Mouse (Mus musculus) MEL (cell line): ENCODE data around the gene Themis2. TPM values are rescaled to one million over a fixed set of nuclear protein-coding genes. Genes with fewer than 3 reads are reported as not detected.

Source experiments
- DNase-seq: peaks from one replicate; pipeline ENCODE4 v3.0.0; 2011; ENCODE audit warnings: low read depth, low spot score
- H3K27ac ChIP-seq: 2 replicates; pipeline ENCODE4 v1.5.1; 2012; ENCODE audit warnings: low read depth, mild to moderate bottlenecking, control low read depth, low read length, moderate library complexity; ENCODE audit not compliant: control insufficient read depth
- H3K27me3 ChIP-seq, 2 experiments: fragments of 150-350 bp in 1 of 2; sonication (generic) in 1 of 2; 2 replicates each; pipeline ENCODE4 v1.6.1; 2012; ENCODE audit warnings: low read length in 2 of 2, mild to moderate bottlenecking in 2 of 2, improper control_type of control experiment in 1 of 2, moderate library complexity in 1 of 2; ENCODE audit not compliant: insufficient read depth in 2 of 2, control insufficient read depth in 1 of 2
- H3K36me3 ChIP-seq, 2 experiments: 2 replicates each; pipeline ENCODE4 v1.6.1; 2012 to 2014; ENCODE audit warnings: low read length in 2 of 2, improper control_type of control experiment in 1 of 2, inconsistent platforms in 1 of 2, mild to moderate bottlenecking in 1 of 2; ENCODE audit not compliant: insufficient read depth in 2 of 2, control insufficient read depth in 1 of 2
- H3K4me1 ChIP-seq, 2 experiments: fragments of 150-350 bp in 1 of 2; sonication (generic) in 1 of 2; 2 replicates each; pipeline ENCODE4 v1.6.1; 2012; ENCODE audit warnings: low read length in 2 of 2, improper control_type of control experiment in 1 of 2, mild to moderate bottlenecking in 1 of 2; ENCODE audit not compliant: insufficient read depth in 2 of 2, control insufficient read depth in 1 of 2
- H3K4me3 ChIP-seq, 2 experiments: fragments of 150-350 bp in 1 of 2; sonication (generic) in 1 of 2; 2 replicates each; pipeline ENCODE4 v1.5.1; 2012; ENCODE audit warnings: low read depth in 2 of 2, low read length in 2 of 2, mild to moderate bottlenecking in 2 of 2, moderate library complexity in 2 of 2, control low read depth in 1 of 2, improper control_type of control experiment in 1 of 2; ENCODE audit not compliant: control insufficient read depth in 1 of 2, insufficient read depth in 1 of 2
- H3K79me2 ChIP-seq: 2 replicates; pipeline ENCODE4 v1.6.1; 2012; ENCODE audit warnings: mild to moderate bottlenecking, low read length, moderate library complexity; ENCODE audit not compliant: control insufficient read depth, poor library complexity, insufficient read depth
- H3K9ac ChIP-seq: 2 replicates; pipeline ENCODE4 v1.6.1; 2012; ENCODE audit warnings: low read depth, mild to moderate bottlenecking, control low read depth, low read length, moderate library complexity; ENCODE audit not compliant: control insufficient read depth, poor library complexity, severe bottlenecking
- H3K9me3 ChIP-seq: fragments of 150-350 bp; sonication (generic); replicated peaks from 2 replicates; pipeline ENCODE4 v1.6.1; 2012; ENCODE audit warnings: mild to moderate bottlenecking, low read length, improper control_type of control experiment, moderate library complexity; ENCODE audit not compliant: insufficient read depth
- BHLHE40 ChIP-seq: IDR thresholded peaks from 2 replicates; pipeline ENCODE4 v1.6.1; 2012; ENCODE audit warnings: low read depth, mild to moderate bottlenecking, inconsistent platforms, low read length, improper control_type of control experiment, borderline replicate concordance
- CHD2 ChIP-seq: IDR thresholded peaks from 2 replicates; pipeline ENCODE4 v1.6.1; 2011; ENCODE audit warnings: low read length, improper control_type of control experiment
- E2F4 ChIP-seq: IDR thresholded peaks from 2 replicates; pipeline ENCODE4 v1.6.1; 2011; ENCODE audit warnings: low read depth, low read length, improper control_type of control experiment, borderline replicate concordance
- ELF1 ChIP-seq: IDR thresholded peaks from 2 replicates; pipeline ENCODE4 v1.6.1; 2014; ENCODE audit warnings: low read depth, mild to moderate bottlenecking, inconsistent platforms, low read length, improper control_type of control experiment, moderate library complexity
- GATA1 ChIP-seq: IDR thresholded peaks from 2 replicates; pipeline ENCODE4 v1.6.1; 2011; ENCODE audit warnings: low read depth, low read length, improper control_type of control experiment
- HCFC1 ChIP-seq: IDR thresholded peaks from 2 replicates; pipeline ENCODE4 v1.6.1; 2012; ENCODE audit warnings: low read depth, mild to moderate bottlenecking, inconsistent platforms, low read length, improper control_type of control experiment, moderate library complexity
- JUND ChIP-seq: IDR thresholded peaks from 2 replicates; pipeline ENCODE4 v1.6.1; 2011; ENCODE audit warnings: low read depth, mild to moderate bottlenecking, improper control_type of control experiment, low read length
- MAFK ChIP-seq: IDR thresholded peaks from 2 replicates; pipeline ENCODE4 v1.6.1; 2011; ENCODE audit warnings: low read depth, mild to moderate bottlenecking, low read length, improper control_type of control experiment, borderline replicate concordance
- MAX ChIP-seq: IDR thresholded peaks from 2 replicates; pipeline ENCODE4 v1.6.1; 2011; ENCODE audit warnings: low read length, improper control_type of control experiment
- MYB ChIP-seq: IDR thresholded peaks from 2 replicates; pipeline ENCODE4 v1.6.1; 2011; ENCODE audit warnings: mild to moderate bottlenecking, low read depth, low read length, improper control_type of control experiment
- MYC ChIP-seq: IDR thresholded peaks from 2 replicates; pipeline ENCODE4 v1.6.1; 2011; ENCODE audit warnings: low read depth, mild to moderate bottlenecking, low read length, improper control_type of control experiment, moderate library complexity
- NRF1 ChIP-seq: IDR thresholded peaks from 2 replicates; pipeline ENCODE4 v1.6.1; 2014; ENCODE audit warnings: low read depth, mild to moderate bottlenecking, inconsistent platforms, low read length, improper control_type of control experiment, moderate library complexity; ENCODE audit not compliant: poor library complexity, insufficient read depth, severe bottlenecking
- POLR2AphosphoS2 ChIP-seq: IDR thresholded peaks from 2 replicates; pipeline ENCODE4 v1.6.1; 2011; ENCODE audit warnings: low read length, improper control_type of control experiment
- SIN3A ChIP-seq: IDR thresholded peaks from 2 replicates; pipeline ENCODE4 v1.6.1; 2012; ENCODE audit warnings: low read length, improper control_type of control experiment, inconsistent platforms
- TAL1 ChIP-seq: IDR thresholded peaks from 2 replicates; pipeline ENCODE4 v1.6.1; 2012; ENCODE audit warnings: mild to moderate bottlenecking, inconsistent platforms, low read length, moderate library complexity, mixed read lengths
- TBP ChIP-seq: IDR thresholded peaks from 2 replicates; pipeline ENCODE4 v1.8.0; 2011; ENCODE audit warnings: low read depth, low read length, improper control_type of control experiment
- TCF12 ChIP-seq: IDR thresholded peaks from 2 replicates; pipeline ENCODE4 v1.6.1; 2014; ENCODE audit warnings: low read depth, mild to moderate bottlenecking, inconsistent platforms, low read length, improper control_type of control experiment, moderate library complexity
- UBTF ChIP-seq: IDR thresholded peaks from 2 replicates; pipeline ENCODE4 v1.6.1; 2012; ENCODE audit warnings: low read depth, mild to moderate bottlenecking, inconsistent platforms, low read length, improper control_type of control experiment, moderate library complexity, borderline replicate concordance; ENCODE audit not compliant: insufficient read depth
- USF2 ChIP-seq, 2 experiments: IDR thresholded peaks; 2 replicates each; pipeline ENCODE4 v1.6.1; 2011 to 2012; ENCODE audit warnings: improper control_type of control experiment in 2 of 2, low read length in 2 of 2, borderline replicate concordance in 1 of 2, inconsistent platforms in 1 of 2, low read depth in 1 of 2, mild to moderate bottlenecking in 1 of 2; ENCODE audit not compliant: insufficient read depth in 1 of 2
- ZKSCAN1 ChIP-seq: IDR thresholded peaks from 2 replicates; pipeline ENCODE4 v1.6.1; 2012; ENCODE audit warnings: low read depth, mild to moderate bottlenecking, inconsistent platforms, low read length, improper control_type of control experiment, moderate library complexity
- ZMIZ1 ChIP-seq: IDR thresholded peaks from 2 replicates; pipeline ENCODE4 v1.6.1; 2012; ENCODE audit warnings: low read depth, mild to moderate bottlenecking, inconsistent platforms, low read length, improper control_type of control experiment, moderate library complexity
- ZNF384 ChIP-seq: IDR thresholded peaks from 2 replicates; pipeline ENCODE4 v1.6.1; 2012; ENCODE audit warnings: low read depth, mild to moderate bottlenecking, inconsistent platforms, low read length, improper control_type of control experiment
- polyA plus RNA-seq, 2 experiments: library from polyadenylated mRNA; stranded (reverse) in 1 of 2; unstranded in 1 of 2; fragments of >175 nt in 1 of 2; fragments of >200 nt in 1 of 2; gene quantifications; 2 replicates each; pipeline versions ENCODE4 v1.2.1 to v1.2.4; 2012; ENCODE audit warnings: low replicate concordance in 2 of 2, low read depth in 1 of 2; ENCODE audit not compliant: insufficient read length in 2 of 2, insufficient read depth in 1 of 2, missing spikeins in 1 of 2
- total RNA-seq: library from RNA; depleted of rRNA; stranded (reverse); fragments of 300-350 nt; gene quantifications from 2 replicates; pipeline ENCODE4 v1.2.3, GENCODE M21; 2012

The Themis2 gene
- total and polyA plus RNA-seq, 3 experiments, result 1.0 to 2.6 TPM; not detected in 1

- DNase-seq, result peak; percentile 40
- Histone ChIP-seq H3K27me3 (no peaks in the 10 kb centered on the region), H3K9ac (peak overlapping the region; percentile 48), H3K4me3 (peak overlapping the region; percentile 65 to 91), H3K27ac (no peak overlapping the region), H3K9me3 (no peaks in the 10 kb centered on the region), H3K36me3 (peaks cover 0 to 7% of the 10 kb centered on the region in 2 experiments; a peak in 1 of 4 replicates), H3K79me2 (no peaks in the 10 kb centered on the region)
- no peak for TF ChIP-seq GATA1
- no peak for TF ChIP-seq MAFK
- no peak for TF ChIP-seq NRF1
- TF ChIP-seq UBTF, result no peak
- no peak for TF ChIP-seq MYB
- TF ChIP-seq TAL1, result no peak
- TF ChIP-seq, all 39 proteins: peak for 0
- peaks cover 5 to 33% of the 10 kb centered on the region in 2 experiments; a peak in 3 of 4 replicates for H3K4me1 ChIP-seq
Measured at GRCm38 (mm10) chr4:132795171-132795570, 1.0 kb downstream of the Themis2 start.

- Histone ChIP-seq H3K79me2 (no peaks in the 10 kb centered on the region), H3K9me3 (no peaks in the 10 kb centered on the region), H3K27me3 (no peaks in the 10 kb centered on the region), H3K36me3 (peaks cover 0 to 7% of the 10 kb centered on the region in 2 experiments; a peak in 1 of 4 replicates), H3K27ac (no peak overlapping the region), H3K4me1 (peaks cover 5 to 33% of the 10 kb centered on the region in 2 experiments; a peak in 3 of 4 replicates), H3K9ac (0 out of 2 replicates have a peak overlapping the region, but pooled peaks have one; percentile 4), H3K4me3 (peak overlapping the region; percentile 65 to 91)
- TF ChIP-seq HCFC1, result no peak
- no peak for TF ChIP-seq ELF1
- no peak for TF ChIP-seq CHD2
- no peak for TF ChIP-seq ZMIZ1
- no peak for TF ChIP-seq MAFK
- TF ChIP-seq TCF12, result no peak
- TF ChIP-seq BHLHE40, result no peak
- no peak for TF ChIP-seq ZNF384
- TF ChIP-seq MYC, result no peak
- TF ChIP-seq USF2 (IDR thresholded peaks at IDR 0.05; ENCODE audit: borderline replicate concordance in 1 of 2, insufficient read depth in 1 of 2, low read depth in 1 of 2, low read length in 2 of 2), result no peak
- no peak for TF ChIP-seq JUND
- no peak for TF ChIP-seq SIN3A
- no peak for TF ChIP-seq ZKSCAN1
- TF ChIP-seq E2F4, result no peak
- TF ChIP-seq MAX, result no peak
- TF ChIP-seq POLR2AphosphoS2, result no peak
- no peak for TF ChIP-seq TBP
- DNase-seq, result peak; percentile 45
Measured at GRCm38 (mm10) chr4:132794760-132795159, 1.4 kb downstream of the Themis2 start.
